Mouse (Mus musculus): ENCODE measurements around the gene Cdkal1. TPM values are rescaled to one million over a fixed set of nuclear protein-coding genes. Genes with fewer than 3 reads are reported as not detected.
A peak's percentile ranks its signal among the peaks of the same experiment; 100 is the strongest.

Gene Cdkal1
- polyA plus RNA-seq, 1 experiment from 2014 or later: 35.1 TPM

GRCm38 (mm10) chr13:29838409-29839047 is 16.9 kb downstream of the Cdkal1 start:
- Histone ChIP-seq H3K4me3 (ENCODE audit: low read depth, low read length) (no peak overlapping the region), H3K4me2 (no peak overlapping the region), H3K4me1 (ENCODE audit: control insufficient read depth, insufficient read depth, low read length) (no peaks in the 10 kb centered on the region), H3K9ac (ENCODE audit: low read length) (no peak overlapping the region), H3K27ac (ENCODE audit: low read depth, low read length) (no peak overlapping the region), H3K36me3 (ENCODE audit: control insufficient read depth, insufficient read depth, low read length) (no peaks in the 10 kb centered on the region), H3K27me3 (ENCODE audit: control insufficient read depth, insufficient read depth, low read length) (no peaks in the 10 kb centered on the region), H3K9me3 (ENCODE audit: control insufficient read depth, low read length) (no peaks in the 10 kb centered on the region)
- ATAC-seq (ENCODE audit: low FRiP score) (0 out of 2 replicates have a peak, but pooled peaks have one; percentile 35), DNase-seq (ENCODE audit: low spot score, missing footprints) (peak; percentile 90)
- 58% methylated on average over 5 of the region's 5 CpGs for WGBS

GRCm38 (mm10) chr13:29835170-29835569 is 20.3 kb downstream of the Cdkal1 start:
- H3K9me3 ChIP-seq (ENCODE audit: control insufficient read depth, low read length): no peaks in the 10 kb centered on the region
- no peak overlapping the region for H3K27ac ChIP-seq (ENCODE audit: low read depth, low read length)
- ATAC-seq (ENCODE audit: low FRiP score): no peak
- no peak overlapping the region for H3K4me3 ChIP-seq (ENCODE audit: low read depth, low read length)
- peaks cover 6% of the 10 kb centered on the region; the same call in 1 of the 2 replicates for H3K4me1 ChIP-seq (ENCODE audit: control insufficient read depth, insufficient read depth, low read length)
- H3K27me3 ChIP-seq (ENCODE audit: control insufficient read depth, insufficient read depth, low read length): no peaks in the 10 kb centered on the region
- H3K4me2 ChIP-seq: no peak overlapping the region
- WGBS: 46% methylated on average over 4 of the region's 4 CpGs
- no peak for DNase-seq (ENCODE audit: low spot score, missing footprints)
- no peaks in the 10 kb centered on the region for H3K36me3 ChIP-seq (ENCODE audit: control insufficient read depth, insufficient read depth, low read length)
- no peak overlapping the region for H3K9ac ChIP-seq (ENCODE audit: low read length)

- 79% methylated on average over 8 of the region's 8 CpGs for WGBS
- no peak for ATAC-seq (ENCODE audit: low FRiP score)
Measured at GRCm38 (mm10) chr13:29833751-29834150, 21.7 kb downstream of the Cdkal1 start.

GRCm38 (mm10) chr13:29831126-29831525 is 24.3 kb downstream of the Cdkal1 start:
- no peak for ATAC-seq (ENCODE audit: low FRiP score)
- Histone ChIP-seq H3K9me3 (ENCODE audit: control insufficient read depth, low read length) (no peaks in the 10 kb centered on the region), H3K27ac (ENCODE audit: low read depth, low read length) (no peak overlapping the region), H3K36me3 (ENCODE audit: control insufficient read depth, insufficient read depth, low read length) (no peaks in the 10 kb centered on the region), H3K9ac (ENCODE audit: low read length) (no peak overlapping the region), H3K4me1 (ENCODE audit: control insufficient read depth, insufficient read depth, low read length) (peaks cover 11% of the 10 kb centered on the region), H3K4me3 (ENCODE audit: low read depth, low read length) (no peak overlapping the region), H3K4me2 (no peak overlapping the region), H3K27me3 (ENCODE audit: control insufficient read depth, insufficient read depth, low read length) (no peaks in the 10 kb centered on the region)
- 87% methylated on average over 4 of the region's 4 CpGs for WGBS
- DNase-seq (ENCODE audit: low spot score, missing footprints): no peak

More at GRCm38 (mm10) chr13:29833751-29834150, 21.7 kb downstream of the Cdkal1 start:
- peak overlapping the region; percentile 7; the same call in 1 of the 2 replicates for H3K27ac ChIP-seq (ENCODE audit: low read depth, low read length)
- DNase-seq (ENCODE audit: low spot score, missing footprints): peak; percentile 79
- H3K4me2 ChIP-seq: no peak overlapping the region
- H3K9ac ChIP-seq (ENCODE audit: low read length): no peak overlapping the region
- H3K4me1 ChIP-seq (ENCODE audit: control insufficient read depth, insufficient read depth, low read length): peaks cover 6% of the 10 kb centered on the region; the same call in 1 of the 2 replicates
- H3K27me3 ChIP-seq (ENCODE audit: control insufficient read depth, insufficient read depth, low read length): no peaks in the 10 kb centered on the region
- H3K9me3 ChIP-seq (ENCODE audit: control insufficient read depth, low read length): no peaks in the 10 kb centered on the region
- no peaks in the 10 kb centered on the region for H3K36me3 ChIP-seq (ENCODE audit: control insufficient read depth, insufficient read depth, low read length)
- H3K4me3 ChIP-seq (ENCODE audit: low read depth, low read length): no peak overlapping the region

GRCm38 (mm10) chr13:29828032-29828431 is 27.4 kb downstream of the Cdkal1 start:
- ATAC-seq (ENCODE audit: low FRiP score): peak; percentile 51
- Histone ChIP-seq H3K27me3 (ENCODE audit: control insufficient read depth, insufficient read depth, low read length) (no peaks in the 10 kb centered on the region), H3K4me1 (ENCODE audit: control insufficient read depth, insufficient read depth, low read length) (peaks cover 14% of the 10 kb centered on the region), H3K36me3 (ENCODE audit: control insufficient read depth, insufficient read depth, low read length) (no peaks in the 10 kb centered on the region), H3K27ac (ENCODE audit: low read depth, low read length) (peak overlapping the region; percentile 1; the same call in 1 of the 2 replicates), H3K4me3 (ENCODE audit: low read depth, low read length) (no peak overlapping the region), H3K9me3 (ENCODE audit: control insufficient read depth, low read length) (no peaks in the 10 kb centered on the region), H3K9ac (ENCODE audit: low read length) (no peak overlapping the region), H3K4me2 (no peak overlapping the region)
- WGBS: 12% methylated on average over 1 of the region's 1 CpGs
- no peak for DNase-seq (ENCODE audit: low spot score, missing footprints)

GRCm38 (mm10) chr13:29826469-29826868 is 29.0 kb downstream of the Cdkal1 start:
- no peak for ATAC-seq (ENCODE audit: low FRiP score)
- WGBS: 48% methylated on average over 2 of the region's 2 CpGs
- Histone ChIP-seq H3K27me3 (ENCODE audit: control insufficient read depth, insufficient read depth, low read length) (no peaks in the 10 kb centered on the region), H3K9ac (ENCODE audit: low read length) (no peak overlapping the region), H3K27ac (ENCODE audit: low read depth, low read length) (peak overlapping the region; percentile 32; the same call in 1 of the 2 replicates), H3K4me3 (ENCODE audit: low read depth, low read length) (no peak overlapping the region), H3K36me3 (ENCODE audit: control insufficient read depth, insufficient read depth, low read length) (no peaks in the 10 kb centered on the region), H3K4me2 (no peak overlapping the region), H3K9me3 (ENCODE audit: control insufficient read depth, low read length) (no peaks in the 10 kb centered on the region), H3K4me1 (ENCODE audit: control insufficient read depth, insufficient read depth, low read length) (peaks cover 11% of the 10 kb centered on the region)
- no peak for DNase-seq (ENCODE audit: low spot score, missing footprints)

GRCm38 (mm10) chr13:29826041-29826440 is 29.4 kb downstream of the Cdkal1 start:
- Histone ChIP-seq H3K4me1 (ENCODE audit: control insufficient read depth, insufficient read depth, low read length) (peaks cover 11% of the 10 kb centered on the region), H3K36me3 (ENCODE audit: control insufficient read depth, insufficient read depth, low read length) (no peaks in the 10 kb centered on the region), H3K27ac (ENCODE audit: low read depth, low read length) (peak overlapping the region; percentile 32; the same call in 1 of the 2 replicates), H3K4me3 (ENCODE audit: low read depth, low read length) (no peak overlapping the region), H3K4me2 (no peak overlapping the region), H3K27me3 (ENCODE audit: control insufficient read depth, insufficient read depth, low read length) (no peaks in the 10 kb centered on the region), H3K9me3 (ENCODE audit: control insufficient read depth, low read length) (no peaks in the 10 kb centered on the region), H3K9ac (ENCODE audit: low read length) (no peak overlapping the region)
- ATAC-seq (ENCODE audit: low FRiP score) (0 out of 2 replicates have a peak, but pooled peaks have one; percentile 28), DNase-seq (ENCODE audit: low spot score, missing footprints) (peak; percentile 49)

- 81% methylated on average over 4 of the region's 4 CpGs for WGBS
- Histone ChIP-seq H3K9ac (ENCODE audit: low read length) (no peak overlapping the region), H3K9me3 (ENCODE audit: control insufficient read depth, low read length) (no peaks in the 10 kb centered on the region), H3K4me3 (ENCODE audit: low read depth, low read length) (no peak overlapping the region), H3K27ac (ENCODE audit: low read depth, low read length) (no peak overlapping the region), H3K36me3 (ENCODE audit: control insufficient read depth, insufficient read depth, low read length) (no peaks in the 10 kb centered on the region), H3K27me3 (ENCODE audit: control insufficient read depth, insufficient read depth, low read length) (no peaks in the 10 kb centered on the region), H3K4me1 (ENCODE audit: control insufficient read depth, insufficient read depth, low read length) (peaks cover 11% of the 10 kb centered on the region), H3K4me2 (no peak overlapping the region)
- DNase-seq (ENCODE audit: low spot score, missing footprints) (no peak), ATAC-seq (ENCODE audit: low FRiP score) (no peak)
Measured at GRCm38 (mm10) chr13:29824797-29825196, 30.7 kb downstream of the Cdkal1 start.

GRCm38 (mm10) chr13:29824326-29824725 is 31.1 kb downstream of the Cdkal1 start:
- ATAC-seq (ENCODE audit: low FRiP score) (peak; percentile 3; the same call in 1 of the 2 replicates), DNase-seq (ENCODE audit: low spot score, missing footprints) (no peak)
- H3K9me3 ChIP-seq (ENCODE audit: control insufficient read depth, low read length): no peaks in the 10 kb centered on the region
- no peak overlapping the region for H3K4me2 ChIP-seq
- no peak overlapping the region for H3K27ac ChIP-seq (ENCODE audit: low read depth, low read length)
- no peak overlapping the region for H3K9ac ChIP-seq (ENCODE audit: low read length)
- no peaks in the 10 kb centered on the region for H3K27me3 ChIP-seq (ENCODE audit: control insufficient read depth, insufficient read depth, low read length)
- H3K36me3 ChIP-seq (ENCODE audit: control insufficient read depth, insufficient read depth, low read length): no peaks in the 10 kb centered on the region
- H3K4me1 ChIP-seq (ENCODE audit: control insufficient read depth, insufficient read depth, low read length): peaks cover 11% of the 10 kb centered on the region
- no peak overlapping the region for H3K4me3 ChIP-seq (ENCODE audit: low read depth, low read length)
- 84% methylated on average over 8 of the region's 8 CpGs for WGBS
